Mouse (Mus musculus): ENCODE measurements around the gene Lpcat3. TPM values are rescaled to one million over a fixed set of nuclear protein-coding genes. Genes with fewer than 3 reads are reported as not detected.

Lpcat3 gene
- polyA plus RNA-seq, 1 experiment from 2014 or later = 53.7 TPM

GRCm38 (mm10) chr6:124723541-124723940 lies 60.7 kb downstream of the Lpcat3 start:
- no peak for ATAC-seq
- H3K4me1 ChIP-seq (ENCODE audit: control insufficient read depth, insufficient read depth, low read depth, low read length) = no peaks in the 10 kb centered on the region
- WGBS = 80% methylated on average over 8 of the region's 8 CpGs
- no peaks in the 10 kb centered on the region for H3K9me3 ChIP-seq (ENCODE audit: control insufficient read depth, low read length)
- no peaks in the 10 kb centered on the region for H3K36me3 ChIP-seq (ENCODE audit: control insufficient read depth, insufficient read depth, low read length)
- no peak overlapping the region for H3K9ac ChIP-seq (ENCODE audit: low read depth, low read length)
- no peak overlapping the region for H3K4me3 ChIP-seq (ENCODE audit: low read length)
- no peaks in the 10 kb centered on the region for H3K27me3 ChIP-seq (replicated peaks; ENCODE audit: control insufficient read depth, insufficient read depth, low read length)
- no peak overlapping the region for H3K27ac ChIP-seq (ENCODE audit: low read depth, low read length)
- no peak overlapping the region for H3K4me2 ChIP-seq (ENCODE audit: low read length)

GRCm38 (mm10) chr6:124724472-124724871 lies 61.6 kb downstream of the Lpcat3 start:
- H3K9ac ChIP-seq (ENCODE audit: low read depth, low read length) = no peak overlapping the region
- no peaks in the 10 kb centered on the region for H3K4me1 ChIP-seq (ENCODE audit: control insufficient read depth, insufficient read depth, low read depth, low read length)
- H3K4me3 ChIP-seq (ENCODE audit: low read length) = no peak overlapping the region
- no peaks in the 10 kb centered on the region for H3K27me3 ChIP-seq (replicated peaks; ENCODE audit: control insufficient read depth, insufficient read depth, low read length)
- no peaks in the 10 kb centered on the region for H3K36me3 ChIP-seq (ENCODE audit: control insufficient read depth, insufficient read depth, low read length)
- H3K27ac ChIP-seq (ENCODE audit: low read depth, low read length) = no peak overlapping the region
- no peak for ATAC-seq
- H3K4me2 ChIP-seq (ENCODE audit: low read length) = no peak overlapping the region
- 89% methylated on average over 10 of the region's 10 CpGs for WGBS
- H3K9me3 ChIP-seq (ENCODE audit: control insufficient read depth, low read length) = no peaks in the 10 kb centered on the region

GRCm38 (mm10) chr6:124728621-124729020 lies 65.8 kb downstream of the Lpcat3 start:
- WGBS = 93% methylated on average over 10 of the region's 10 CpGs
- H3K9me3 ChIP-seq (ENCODE audit: control insufficient read depth, low read length) = no peaks in the 10 kb centered on the region

GRCm38 (mm10) chr6:124729850-124730705 lies 67.3 kb downstream of the Lpcat3 start:
- Histone ChIP-seq H3K27ac (ENCODE audit: low read depth, low read length) (no peak overlapping the region), H3K4me3 (ENCODE audit: low read length) (no peak overlapping the region), H3K36me3 (ENCODE audit: control insufficient read depth, insufficient read depth, low read length) (no peaks in the 10 kb centered on the region), H3K27me3 (replicated peaks; ENCODE audit: control insufficient read depth, insufficient read depth, low read length) (no peaks in the 10 kb centered on the region), H3K9me3 (ENCODE audit: control insufficient read depth, low read length) (no peaks in the 10 kb centered on the region), H3K4me2 (ENCODE audit: low read length) (no peak overlapping the region), H3K4me1 (ENCODE audit: control insufficient read depth, insufficient read depth, low read depth, low read length) (no peaks in the 10 kb centered on the region), H3K9ac (ENCODE audit: low read depth, low read length) (no peak overlapping the region)
- no peak for ATAC-seq
- WGBS = 83% methylated on average over 8 of the region's 8 CpGs

More at GRCm38 (mm10) chr6:124728621-124729020, 65.8 kb downstream of the Lpcat3 start:
- no peak overlapping the region for H3K9ac ChIP-seq (ENCODE audit: low read depth, low read length)
- H3K4me3 ChIP-seq (ENCODE audit: low read length) = no peak overlapping the region
- no peaks in the 10 kb centered on the region for H3K4me1 ChIP-seq (ENCODE audit: control insufficient read depth, insufficient read depth, low read depth, low read length)
- H3K36me3 ChIP-seq (ENCODE audit: control insufficient read depth, insufficient read depth, low read length) = no peaks in the 10 kb centered on the region
- no peaks in the 10 kb centered on the region for H3K27me3 ChIP-seq (replicated peaks; ENCODE audit: control insufficient read depth, insufficient read depth, low read length)
- H3K4me2 ChIP-seq (ENCODE audit: low read length) = no peak overlapping the region
- no peak overlapping the region for H3K27ac ChIP-seq (ENCODE audit: low read depth, low read length)
- ATAC-seq = no peak

- H3K9ac ChIP-seq (ENCODE audit: low read depth, low read length) = no peak overlapping the region
- H3K9me3 ChIP-seq (ENCODE audit: control insufficient read depth, low read length) = no peaks in the 10 kb centered on the region
- no peaks in the 10 kb centered on the region for H3K4me1 ChIP-seq (ENCODE audit: control insufficient read depth, insufficient read depth, low read depth, low read length)
- no peak overlapping the region for H3K4me2 ChIP-seq (ENCODE audit: low read length)
- WGBS = 90% methylated on average over 7 of the region's 7 CpGs
- H3K27me3 ChIP-seq (replicated peaks; ENCODE audit: control insufficient read depth, insufficient read depth, low read length) = no peaks in the 10 kb centered on the region
- H3K4me3 ChIP-seq (ENCODE audit: low read length) = no peak overlapping the region
- no peak overlapping the region for H3K27ac ChIP-seq (ENCODE audit: low read depth, low read length)
- no peak for ATAC-seq
- no peaks in the 10 kb centered on the region for H3K36me3 ChIP-seq (ENCODE audit: control insufficient read depth, insufficient read depth, low read length)
Measured at GRCm38 (mm10) chr6:124731038-124731437, 68.2 kb downstream of the Lpcat3 start.

GRCm38 (mm10) chr6:124732476-124733370 lies 69.9 kb downstream of the Lpcat3 start:
- no peaks in the 10 kb centered on the region for H3K27me3 ChIP-seq (replicated peaks; ENCODE audit: control insufficient read depth, insufficient read depth, low read length)
- no peak for ATAC-seq
- no peak overlapping the region for H3K27ac ChIP-seq (ENCODE audit: low read depth, low read length)
- 53% methylated on average over 19 of the region's 19 CpGs for WGBS
- no peaks in the 10 kb centered on the region for H3K36me3 ChIP-seq (ENCODE audit: control insufficient read depth, insufficient read depth, low read length)
- no peak overlapping the region for H3K4me2 ChIP-seq (ENCODE audit: low read length)
- H3K9ac ChIP-seq (ENCODE audit: low read depth, low read length) = no peak overlapping the region
- H3K4me1 ChIP-seq (ENCODE audit: control insufficient read depth, insufficient read depth, low read depth, low read length) = no peaks in the 10 kb centered on the region
- no peak overlapping the region for H3K4me3 ChIP-seq (ENCODE audit: low read length)
- H3K9me3 ChIP-seq (ENCODE audit: control insufficient read depth, low read length) = no peaks in the 10 kb centered on the region

GRCm38 (mm10) chr6:124734417-124734816 lies 71.6 kb downstream of the Lpcat3 start:
- no peaks in the 10 kb centered on the region for H3K9me3 ChIP-seq (ENCODE audit: control insufficient read depth, low read length)
- H3K27me3 ChIP-seq (replicated peaks; ENCODE audit: control insufficient read depth, insufficient read depth, low read length) = no peaks in the 10 kb centered on the region
- H3K4me1 ChIP-seq (ENCODE audit: control insufficient read depth, insufficient read depth, low read depth, low read length) = peaks cover 7% of the 10 kb centered on the region
- no peak overlapping the region for H3K27ac ChIP-seq (ENCODE audit: low read depth, low read length)
- H3K9ac ChIP-seq (ENCODE audit: low read depth, low read length) = no peak overlapping the region
- WGBS = 92% methylated on average over 3 of the region's 3 CpGs
- no peak overlapping the region for H3K4me2 ChIP-seq (ENCODE audit: low read length)
- no peak for ATAC-seq
- H3K36me3 ChIP-seq (ENCODE audit: control insufficient read depth, insufficient read depth, low read length) = no peaks in the 10 kb centered on the region
- H3K4me3 ChIP-seq (ENCODE audit: low read length) = no peak overlapping the region

- H3K4me2 ChIP-seq (ENCODE audit: low read length) = no peak overlapping the region
Measured at GRCm38 (mm10) chr6:124737040-124737439, 74.2 kb downstream of the Lpcat3 start.

GRCm38 (mm10) chr6:124738511-124739023 lies 75.7 kb downstream of the Lpcat3 start, which contains the start of gene Ptpn6:
Gene Ptpn6, minus strand, starts transcription at chr6:124738714.
- whole genome bisulfite sequencing = 34% methylated on average over 15 of the region's 15 CpGs

More at GRCm38 (mm10) chr6:124737040-124737439, 74.2 kb downstream of the Lpcat3 start:
- Histone ChIP-seq H3K4me3 (ENCODE audit: low read length) (no peak overlapping the region), H3K4me1 (ENCODE audit: control insufficient read depth, insufficient read depth, low read depth, low read length) (peaks cover 21% of the 10 kb centered on the region), H3K27ac (ENCODE audit: low read depth, low read length) (no peak overlapping the region), H3K36me3 (ENCODE audit: control insufficient read depth, insufficient read depth, low read length) (no peaks in the 10 kb centered on the region), H3K9ac (ENCODE audit: low read depth, low read length) (no peak overlapping the region), H3K27me3 (replicated peaks; ENCODE audit: control insufficient read depth, insufficient read depth, low read length) (no peaks in the 10 kb centered on the region), H3K9me3 (ENCODE audit: control insufficient read depth, low read length) (no peaks in the 10 kb centered on the region)
- no peak for ATAC-seq
- 91% methylated on average over 11 of the region's 11 CpGs for WGBS

More at GRCm38 (mm10) chr6:124738511-124739023, 75.7 kb downstream of the Lpcat3 start, which contains the start of gene Ptpn6:
- Histone ChIP-seq H3K4me3 (ENCODE audit: low read length) (no peak within 1 kb of the TSS), H3K36me3 (ENCODE audit: control insufficient read depth, insufficient read depth, low read length) (peaks cover 8% of the 10 kb centered on the region; the same call in 1 of the 2 replicates), H3K4me1 (ENCODE audit: control insufficient read depth, insufficient read depth, low read depth, low read length) (peaks cover 22% of the 10 kb centered on the region), H3K27me3 (replicated peaks; ENCODE audit: control insufficient read depth, insufficient read depth, low read length) (no peaks in the 10 kb centered on the region), H3K9me3 (ENCODE audit: control insufficient read depth, low read length) (no peaks in the 10 kb centered on the region), H3K4me2 (ENCODE audit: low read length) (no peak within 1 kb of the TSS), H3K9ac (ENCODE audit: low read depth, low read length) (no peak within 1 kb of the TSS), H3K27ac (ENCODE audit: low read depth, low read length) (peak within 1 kb of the TSS; percentile 15)
- no peak for ATAC-seq

All from hindbrain, embryonic 16.5 days (tissue).